Mouse (Mus musculus): ENCODE measurements at regions not wholly inside any gene's neighbourhood (a gene's known extent, or its start where the extent isn't known, plus 50 kb on each side); places are given as distances from the start of the nearest gene placed in this dataset.

DNA sequence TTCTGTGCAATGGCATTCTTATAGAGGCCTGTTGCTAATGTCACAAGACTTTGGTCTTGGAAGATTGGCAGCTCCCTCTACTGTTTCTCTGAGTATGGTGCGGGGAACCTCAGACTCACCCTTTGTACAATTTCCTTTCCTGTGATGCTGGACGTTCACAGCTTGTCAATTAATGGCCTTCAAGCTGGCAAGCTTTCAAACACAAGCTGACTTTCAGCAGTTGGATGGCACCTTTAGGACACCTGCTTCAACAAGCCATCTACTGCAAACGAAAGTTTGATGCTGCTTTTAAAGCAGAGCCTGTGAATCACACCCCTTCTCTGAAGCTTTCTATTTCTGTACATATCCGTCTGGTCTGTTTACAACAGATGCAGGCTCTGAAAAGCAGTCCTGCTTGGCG lies 841.0 kb upstream of the Ptprd start:
- DNase-seq (ENCODE audit: low spot score) = peak; percentile 20
